Mouse (Mus musculus) stomach, postnatal 0 days (tissue): ENCODE results near the gene 5730596B20Rik.

ENCODE experiments used
- CTCF ChIP-seq: IDR thresholded peaks from 2 replicates; pipeline ENCODE4 v1.5.1; 2016; ENCODE audit warnings: antibody characterized with exemption, low read depth, mild to moderate bottlenecking, moderate library complexity
- EP300 ChIP-seq: optimal IDR thresholded peaks from 2 replicates; pipeline ENCODE3; 2016; ENCODE audit warnings: antibody characterized with exemption

DNA sequence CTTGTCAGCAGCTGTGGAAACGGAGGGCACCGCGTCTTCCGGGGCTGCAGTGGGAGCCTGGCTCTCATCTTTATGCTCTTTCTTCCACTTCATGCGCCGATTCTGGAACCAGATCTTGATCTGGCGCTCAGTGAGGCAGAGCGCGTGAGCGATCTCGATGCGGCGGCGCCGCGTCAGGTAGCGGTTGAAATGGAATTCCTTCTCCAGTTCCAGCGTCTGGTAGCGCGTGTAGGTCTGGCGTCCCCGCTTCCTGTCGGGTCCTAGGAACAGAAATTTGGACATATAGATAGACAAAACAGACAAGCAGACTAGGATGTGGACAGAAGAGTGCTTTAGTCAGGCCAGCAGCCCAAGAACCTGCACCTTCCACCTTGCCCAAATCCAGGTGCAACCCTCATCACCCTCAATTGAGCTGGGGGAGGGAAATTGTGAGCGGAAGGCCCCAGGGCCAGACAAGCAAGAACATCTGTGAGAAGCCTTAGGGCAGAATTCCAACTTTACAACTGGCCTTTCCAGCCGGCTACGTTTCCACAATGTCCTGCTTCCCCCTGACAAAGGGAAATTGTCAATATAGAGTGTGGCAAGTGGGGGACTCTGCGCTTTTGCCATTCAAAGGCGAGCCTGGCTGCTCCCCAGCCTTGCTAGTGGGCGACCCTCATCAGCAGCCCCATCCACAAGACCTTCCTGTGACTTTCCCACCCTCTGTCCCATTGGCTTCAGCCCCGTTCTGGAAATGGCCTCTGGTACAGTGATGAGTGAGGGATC, 38.7 kb downstream of the 5730596B20Rik start:
- no peak for TF ChIP-seq CTCF
- no peak for TF ChIP-seq EP300
